Mouse (Mus musculus) limb, embryonic 10.5 days (tissue): ENCODE measurements around the gene Gm21973. TPM values are rescaled to one million over a fixed set of nuclear protein-coding genes. Genes with fewer than 3 reads are reported as not detected.

ENCODE experiments used
- DNase-seq: peaks from one replicate; pipeline ENCODE4 v3.0.0-alpha.2; 2017; ENCODE audit warnings: low spot score
- H3K27ac ChIP-seq: fragments of 300-500 bp; sonication (generic); 2 replicates; pipeline ENCODE4 v1.5.1; 2016; ENCODE audit warnings: mild to moderate bottlenecking
- H3K27me3 ChIP-seq: fragments of 300-500 bp; sonication (generic); 2 replicates; pipeline ENCODE4 v1.6.1; 2016; ENCODE audit warnings: low read depth, mild to moderate bottlenecking; ENCODE audit not compliant: poor library complexity, severe bottlenecking
- H3K36me3 ChIP-seq: fragments of 300-500 bp; sonication (generic); 2 replicates; pipeline ENCODE4 v1.6.1; 2016; ENCODE audit warnings: mild to moderate bottlenecking, moderate library complexity
- H3K4me1 ChIP-seq: fragments of 300-500 bp; sonication (generic); 2 replicates; pipeline ENCODE4 v1.6.1; 2016
- H3K4me3 ChIP-seq: fragments of 300-500 bp; sonication (generic); 2 replicates; pipeline ENCODE4 v1.5.1; 2016; ENCODE audit warnings: mild to moderate bottlenecking, moderate library complexity
- H3K9me3 ChIP-seq: fragments of 300-500 bp; sonication (generic); replicated peaks from 2 replicates; pipeline ENCODE4 v1.6.1; 2016; ENCODE audit warnings: mild to moderate bottlenecking
- WGBS: fragments of 180-500 bp; shearing (Covaris S2); methylation state at CpG from one replicate; pipeline ENCODE4 v1.1.7; 2016; 5-methylcytosine and 5-hydroxymethylcytosine counted together
- polyA plus RNA-seq: library from polyadenylated mRNA; unstranded; fragments of >200 nt; fragmentation: Nextera tagmentation; extraction: Ambion mirVana; gene quantifications from 2 replicates; pipeline ENCODE4 v1.2.1, GENCODE M21; 2016

Gm21973 gene
- polyA plus RNA-seq: not detected in 2 replicates

GRCm38 (mm10) chr15:10325080-10325479 lies at the start of gene Gm21973:
Gene Gm21973 (plus strand): TSS chr15:10325380.
- Histone ChIP-seq H3K27ac (no peak within 1 kb of the TSS), H3K27me3 (no peaks in the 10 kb centered on the region), H3K36me3 (no peaks in the 10 kb centered on the region), H3K4me3 (no peak within 1 kb of the TSS), H3K4me1 (no peaks in the 10 kb centered on the region), H3K9me3 (no peaks in the 10 kb centered on the region)
- WGBS: 93% methylated on average over 2 of the region's 2 CpGs
- no peak for DNase-seq

GRCm38 (mm10) chr15:10276386-10276785 lies 48.8 kb upstream of the Gm21973 start:
- no peaks in the 10 kb centered on the region for H3K27me3 ChIP-seq
- no peaks in the 10 kb centered on the region for H3K4me1 ChIP-seq
- H3K36me3 ChIP-seq: no peaks in the 10 kb centered on the region
- H3K4me3 ChIP-seq: no peak overlapping the region
- no peaks in the 10 kb centered on the region for H3K9me3 ChIP-seq
- H3K27ac ChIP-seq: no peak overlapping the region
- no peak for DNase-seq

- Histone ChIP-seq H3K4me3 (no peak overlapping the region), H3K9me3 (no peaks in the 10 kb centered on the region), H3K4me1 (no peaks in the 10 kb centered on the region), H3K27me3 (no peaks in the 10 kb centered on the region), H3K27ac (no peak overlapping the region), H3K36me3 (no peaks in the 10 kb centered on the region)
- WGBS: 80% methylated on average over 4 of the region's 4 CpGs
- DNase-seq: no peak
Observed at GRCm38 (mm10) chr15:10277461-10277860, 47.7 kb upstream of the Gm21973 start.

- Histone ChIP-seq H3K4me1 (no peaks in the 10 kb centered on the region), H3K4me3 (no peak overlapping the region), H3K9me3 (no peaks in the 10 kb centered on the region), H3K27me3 (no peaks in the 10 kb centered on the region), H3K36me3 (no peaks in the 10 kb centered on the region), H3K27ac (no peak overlapping the region)
- WGBS: 93% methylated on average over 5 of the region's 5 CpGs
- DNase-seq: no peak
Observed at GRCm38 (mm10) chr15:10281546-10281945, 43.6 kb upstream of the Gm21973 start.

- no peaks in the 10 kb centered on the region for H3K4me1 ChIP-seq
- no peak overlapping the region for H3K27ac ChIP-seq
- no peaks in the 10 kb centered on the region for H3K9me3 ChIP-seq
- no peak for DNase-seq
- H3K27me3 ChIP-seq: no peaks in the 10 kb centered on the region
- no peaks in the 10 kb centered on the region for H3K36me3 ChIP-seq
- H3K4me3 ChIP-seq: no peak overlapping the region
Observed at GRCm38 (mm10) chr15:10283661-10284060, 41.5 kb upstream of the Gm21973 start.

GRCm38 (mm10) chr15:10296570-10296969 lies 28.6 kb upstream of the Gm21973 start:
- H3K4me3 ChIP-seq: no peak overlapping the region
- H3K9me3 ChIP-seq: no peaks in the 10 kb centered on the region
- no peaks in the 10 kb centered on the region for H3K27me3 ChIP-seq
- H3K36me3 ChIP-seq: no peaks in the 10 kb centered on the region
- H3K27ac ChIP-seq: no peak overlapping the region
- 87% methylated on average over 1 of the region's 1 CpGs for WGBS
- no peaks in the 10 kb centered on the region for H3K4me1 ChIP-seq
- DNase-seq: no peak

- no peak for DNase-seq
- H3K27ac ChIP-seq: no peak overlapping the region
Observed at GRCm38 (mm10) chr15:10298058-10298457, 27.1 kb upstream of the Gm21973 start.

GRCm38 (mm10) chr15:10299467-10299866 lies 25.7 kb upstream of the Gm21973 start:
- H3K27ac ChIP-seq: no peak overlapping the region
- no peak for DNase-seq
- 80% methylated on average over 3 of the region's 3 CpGs for WGBS
- no peaks in the 10 kb centered on the region for H3K36me3 ChIP-seq
- no peaks in the 10 kb centered on the region for H3K9me3 ChIP-seq
- no peaks in the 10 kb centered on the region for H3K4me1 ChIP-seq
- H3K4me3 ChIP-seq: no peak overlapping the region
- no peaks in the 10 kb centered on the region for H3K27me3 ChIP-seq

More at GRCm38 (mm10) chr15:10298058-10298457, 27.1 kb upstream of the Gm21973 start:
- Histone ChIP-seq H3K27me3 (no peaks in the 10 kb centered on the region), H3K4me3 (no peak overlapping the region), H3K9me3 (no peaks in the 10 kb centered on the region), H3K4me1 (no peaks in the 10 kb centered on the region), H3K36me3 (no peaks in the 10 kb centered on the region)
- 85% methylated on average over 1 of the region's 1 CpGs for WGBS

GRCm38 (mm10) chr15:10306461-10306860 lies 18.7 kb upstream of the Gm21973 start:
- Histone ChIP-seq H3K36me3 (no peaks in the 10 kb centered on the region), H3K4me3 (no peak overlapping the region), H3K27ac (no peak overlapping the region), H3K9me3 (no peaks in the 10 kb centered on the region), H3K4me1 (no peaks in the 10 kb centered on the region), H3K27me3 (no peaks in the 10 kb centered on the region)
- no peak for DNase-seq
- 94% methylated on average over 1 of the region's 1 CpGs for WGBS

GRCm38 (mm10) chr15:10311826-10312225 lies 13.4 kb upstream of the Gm21973 start:
- H3K36me3 ChIP-seq: no peaks in the 10 kb centered on the region
- H3K27ac ChIP-seq: no peak overlapping the region
- no peaks in the 10 kb centered on the region for H3K4me1 ChIP-seq
- no peaks in the 10 kb centered on the region for H3K27me3 ChIP-seq
- H3K4me3 ChIP-seq: no peak overlapping the region
- WGBS: 77% methylated on average over 5 of the region's 5 CpGs
- H3K9me3 ChIP-seq: no peaks in the 10 kb centered on the region
- no peak for DNase-seq

GRCm38 (mm10) chr15:10313522-10314455 lies 11.4 kb upstream of the Gm21973 start:
- no peak for DNase-seq
- Histone ChIP-seq H3K36me3 (no peaks in the 10 kb centered on the region), H3K9me3 (no peaks in the 10 kb centered on the region), H3K4me1 (no peaks in the 10 kb centered on the region), H3K27me3 (no peaks in the 10 kb centered on the region), H3K4me3 (no peak overlapping the region), H3K27ac (no peak overlapping the region)
- WGBS: 55% methylated on average over 7 of the region's 7 CpGs

GRCm38 (mm10) chr15:10330626-10331025 lies 5.4 kb downstream of the Gm21973 start:
- DNase-seq: no peak
- H3K27ac ChIP-seq: no peak overlapping the region
- H3K27me3 ChIP-seq: no peaks in the 10 kb centered on the region
- H3K4me1 ChIP-seq: no peaks in the 10 kb centered on the region
- H3K4me3 ChIP-seq: no peak overlapping the region
- H3K9me3 ChIP-seq: no peaks in the 10 kb centered on the region
- no peaks in the 10 kb centered on the region for H3K36me3 ChIP-seq
- WGBS: 86% methylated on average over 3 of the region's 3 CpGs

- H3K4me1 ChIP-seq: no peaks in the 10 kb centered on the region
- no peaks in the 10 kb centered on the region for H3K27me3 ChIP-seq
- no peaks in the 10 kb centered on the region for H3K36me3 ChIP-seq
- no peaks in the 10 kb centered on the region for H3K9me3 ChIP-seq
- WGBS: 89% methylated on average over 1 of the region's 1 CpGs
- no peak overlapping the region for H3K4me3 ChIP-seq
- no peak overlapping the region for H3K27ac ChIP-seq
- no peak for DNase-seq
Observed at GRCm38 (mm10) chr15:10332566-10332965, 7.4 kb downstream of the Gm21973 start.
